Mouse (Mus musculus) heart, embryonic 13.5 days (tissue): ENCODE measurements around the gene Nos1. TPM values are rescaled to one million over a fixed set of nuclear protein-coding genes. Genes with fewer than 3 reads are reported as not detected.

Experiments
- ATAC-seq: fragments of 200-750 bp; cut with Nextera tagmentation; 2 replicates; pipeline ENCODE4 v1.8.0; 2017; ENCODE audit warnings: moderate TSS enrichment; ENCODE audit not compliant: insufficient number of reproducible peaks, low FRiP score, low TSS enrichment; ENCODE audit errors: extremely low read depth
- H3K27ac ChIP-seq: fragments of 300-500 bp; sonication (generic); replicated peaks from 2 replicates; pipeline ENCODE4 v1.5.1; 2015; ENCODE audit warnings: moderate library complexity, mild to moderate bottlenecking, inconsistent platforms
- H3K27me3 ChIP-seq: fragments of 300-500 bp; sonication (generic); replicated peaks from 2 replicates; pipeline ENCODE4 v1.6.1; 2015; ENCODE audit warnings: mild to moderate bottlenecking, inconsistent platforms
- H3K36me3 ChIP-seq: fragments of 300-500 bp; sonication (generic); 2 replicates; pipeline ENCODE4 v1.6.1; 2015; ENCODE audit warnings: mild to moderate bottlenecking, inconsistent platforms
- H3K4me1 ChIP-seq: fragments of 300-500 bp; sonication (generic); 2 replicates; pipeline ENCODE4 v1.6.1; 2015; ENCODE audit warnings: inconsistent platforms
- H3K4me2 ChIP-seq: fragments of 300-500 bp; sonication (generic); 2 replicates; pipeline ENCODE4 v1.6.1; 2015; ENCODE audit warnings: inconsistent platforms, mild to moderate bottlenecking, moderate library complexity
- H3K4me3 ChIP-seq: fragments of 300-500 bp; sonication (generic); 2 replicates; pipeline ENCODE4 v1.5.1; 2015; ENCODE audit warnings: moderate library complexity, mild to moderate bottlenecking, inconsistent platforms
- H3K9ac ChIP-seq: fragments of 300-500 bp; sonication (generic); 2 replicates; pipeline ENCODE4 v1.6.1; 2015; ENCODE audit warnings: inconsistent platforms, mild to moderate bottlenecking, moderate library complexity
- H3K9me3 ChIP-seq: fragments of 300-500 bp; sonication (generic); 2 replicates; pipeline ENCODE4 v1.6.1; 2016; ENCODE audit warnings: inconsistent platforms
- WGBS: fragments of 180-500 bp; shearing (Covaris S2); methylation state at CpG from one replicate; pipeline ENCODE4 v1.1.7; 2015; ENCODE audit warnings: mixed read lengths; 5-methylcytosine and 5-hydroxymethylcytosine counted together
- polyA plus RNA-seq: library from polyadenylated mRNA; unstranded; fragments of >200 nt; fragmentation: Nextera tagmentation; extraction: Ambion mirVana; gene quantifications from 2 replicates; pipeline ENCODE4 v1.2.1, GENCODE M21; 2015

Nos1 gene
- polyA plus RNA-seq, 1 experiment from 2014 or later = 0.04 TPM

DNA sequence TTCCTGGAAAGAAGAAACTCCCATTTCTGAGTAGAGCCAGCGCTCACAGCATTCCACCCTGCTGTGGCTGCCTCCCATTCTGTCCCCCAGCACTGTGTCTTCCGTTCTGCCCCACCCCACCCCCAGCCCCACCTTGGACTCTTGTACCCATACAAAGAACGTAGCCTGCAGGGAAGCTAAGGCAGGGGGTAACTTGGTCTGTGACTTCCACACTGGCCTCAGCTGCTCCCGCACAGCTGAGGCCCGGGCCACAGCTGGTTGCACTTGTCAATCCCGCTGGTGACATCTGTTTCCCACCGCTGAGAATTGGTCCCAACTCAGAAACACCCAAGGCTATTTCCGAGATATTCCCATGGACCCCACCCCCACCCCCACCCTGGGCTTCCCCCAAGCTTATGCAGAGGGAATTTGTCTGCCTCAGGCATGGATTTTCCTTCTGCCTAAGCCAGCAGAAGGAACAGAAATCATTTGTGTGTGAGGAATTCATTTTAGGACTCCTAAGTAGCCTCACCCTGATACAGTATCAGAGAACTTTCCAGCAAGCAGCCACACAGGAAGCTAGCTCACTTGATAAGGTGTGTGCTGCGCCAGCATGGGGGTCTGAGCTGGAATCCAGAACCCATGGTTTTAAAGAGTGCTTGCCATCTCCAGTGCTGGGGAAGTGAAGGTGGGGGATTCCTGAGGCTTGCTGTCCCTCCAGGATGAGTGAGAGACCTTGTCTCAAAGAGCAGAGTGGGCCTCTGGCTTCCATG lies 117.4 kb downstream of the Nos1 start:
- H3K36me3 ChIP-seq = no peaks in the 10 kb centered on the region
- no peak overlapping the region; the same call in 1 of the 2 replicates for H3K4me2 ChIP-seq
- ATAC-seq = no peak
- no peaks in the 10 kb centered on the region for H3K9me3 ChIP-seq
- no peak overlapping the region for H3K4me3 ChIP-seq
- H3K9ac ChIP-seq = no peak overlapping the region
- 10% methylated on average over 9 of the region's 9 CpGs for WGBS
- H3K27me3 ChIP-seq = peaks cover 22% of the 10 kb centered on the region
- peaks cover 15% of the 10 kb centered on the region for H3K4me1 ChIP-seq
- H3K27ac ChIP-seq = no peak overlapping the region

DNA sequence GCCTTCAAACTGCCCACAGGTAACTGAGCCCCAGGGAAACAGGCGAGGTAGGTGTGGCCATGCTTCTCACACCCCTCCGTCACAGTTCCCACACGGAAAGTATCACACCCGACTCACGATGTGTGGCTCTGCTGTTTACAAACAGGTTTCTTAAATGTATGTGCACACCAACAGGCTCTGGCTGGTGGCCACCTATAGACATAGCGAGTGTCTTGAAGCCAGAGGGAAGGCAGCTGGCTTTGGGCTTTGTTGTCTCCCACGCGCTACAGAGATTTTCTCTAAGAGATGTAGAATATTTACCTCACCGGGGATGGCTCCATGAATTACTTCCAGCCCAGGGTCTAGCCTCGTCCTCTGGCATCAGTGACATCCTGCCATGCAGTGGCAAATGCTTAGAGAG lies 118.5 kb downstream of the Nos1 start:
- Histone ChIP-seq H3K4me1 (peaks cover 15% of the 10 kb centered on the region), H3K27ac (no peak overlapping the region), H3K9me3 (no peaks in the 10 kb centered on the region), H3K36me3 (no peaks in the 10 kb centered on the region), H3K9ac (no peak overlapping the region), H3K27me3 (peaks cover 22% of the 10 kb centered on the region), H3K4me2 (no peak overlapping the region), H3K4me3 (no peak overlapping the region)
- no peak for ATAC-seq
- WGBS = 70% methylated on average over 10 of the region's 10 CpGs

DNA sequence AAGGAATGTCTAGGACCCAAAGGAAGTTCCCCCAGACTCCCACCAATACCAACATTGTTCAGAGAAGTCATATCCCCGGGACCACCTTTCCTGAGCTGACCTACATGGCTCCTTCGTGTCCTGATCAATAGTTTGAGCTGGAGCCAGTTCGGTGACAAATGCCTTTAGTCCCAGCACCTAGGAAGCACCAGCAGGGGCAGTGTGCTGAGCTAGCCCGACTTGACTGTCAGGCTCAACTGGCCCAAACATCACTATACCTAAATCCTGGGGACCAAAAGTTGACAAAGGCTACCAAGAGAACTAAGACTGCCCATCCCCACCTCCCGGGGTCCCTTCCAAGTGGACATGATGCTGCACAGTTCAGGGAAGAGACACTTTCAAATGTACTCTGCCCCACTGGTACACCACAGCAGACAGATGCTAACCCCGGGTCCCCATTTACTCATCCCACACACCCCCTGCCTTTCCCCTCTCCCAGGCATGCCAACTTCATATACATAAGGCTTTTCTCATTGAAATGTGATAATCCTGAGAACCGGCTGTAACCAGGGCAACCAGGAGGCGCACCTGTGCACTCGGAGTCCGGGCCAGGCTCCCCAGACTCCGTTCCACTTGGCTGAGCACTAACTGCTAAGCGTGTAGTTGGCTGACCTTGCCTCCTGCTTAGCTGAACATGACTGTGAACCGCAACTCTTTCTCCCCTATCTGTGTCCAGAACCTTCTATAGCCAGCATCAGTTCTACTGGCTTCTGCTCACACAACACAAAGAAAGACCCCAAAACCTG lies 120.3 kb downstream of the Nos1 start:
- no peaks in the 10 kb centered on the region for H3K36me3 ChIP-seq
- peaks cover 15% of the 10 kb centered on the region for H3K4me1 ChIP-seq
- H3K4me3 ChIP-seq = no peak overlapping the region
- 33% methylated on average over 13 of the region's 13 CpGs for WGBS
- H3K27ac ChIP-seq = no peak overlapping the region
- H3K27me3 ChIP-seq = peaks cover 22% of the 10 kb centered on the region
- H3K4me2 ChIP-seq = no peak overlapping the region
- H3K9me3 ChIP-seq = no peaks in the 10 kb centered on the region
- H3K9ac ChIP-seq = no peak overlapping the region
- no peak for ATAC-seq

DNA sequence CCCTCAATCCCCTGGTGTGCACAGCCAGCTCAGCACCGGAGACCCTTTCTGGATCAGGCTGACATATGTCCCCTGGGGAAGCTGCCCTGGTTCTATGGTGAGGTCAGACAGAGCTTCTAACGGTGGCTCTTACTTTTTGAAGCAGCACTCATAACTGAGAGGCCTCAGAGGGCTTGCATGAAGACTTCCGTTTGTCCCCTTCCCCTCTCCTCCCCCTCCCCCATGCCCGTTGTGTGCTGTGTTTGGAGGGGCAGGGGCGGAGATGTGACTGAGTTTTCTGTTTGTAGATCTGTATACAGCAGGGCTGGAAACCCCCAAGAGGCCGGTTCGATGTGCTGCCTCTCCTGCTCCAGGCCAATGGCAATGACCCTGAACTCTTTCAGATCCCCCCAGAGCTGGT lies 122.7 kb downstream of the Nos1 start:
- Histone ChIP-seq H3K4me2 (no peak overlapping the region), H3K9me3 (no peaks in the 10 kb centered on the region), H3K4me1 (peaks cover 2% of the 10 kb centered on the region), H3K27me3 (peaks cover 25% of the 10 kb centered on the region), H3K4me3 (no peak overlapping the region), H3K9ac (no peak overlapping the region), H3K27ac (no peak overlapping the region), H3K36me3 (no peaks in the 10 kb centered on the region)
- WGBS = 37% methylated on average over 7 of the region's 7 CpGs
- no peak; the same call in 1 of the 2 replicates for ATAC-seq

DNA sequence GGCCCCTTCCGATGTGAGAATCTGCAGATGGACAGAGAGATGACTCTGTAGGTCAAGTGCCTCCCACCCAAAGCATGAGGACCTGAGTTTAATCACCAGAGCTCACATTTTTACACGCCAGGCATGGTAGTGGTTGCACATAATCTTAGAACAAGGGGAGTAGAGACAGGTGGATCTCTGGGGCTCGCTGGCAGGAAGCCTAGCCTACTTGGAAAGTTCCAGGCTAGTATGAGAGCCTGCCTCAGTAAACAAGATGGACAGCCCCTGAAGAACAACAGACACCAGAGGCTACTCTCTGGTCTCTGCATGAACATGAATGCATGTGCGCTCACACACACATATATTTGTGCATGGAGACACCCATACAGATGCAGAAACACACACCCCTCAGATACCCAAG lies 124.9 kb downstream of the Nos1 start:
- H3K4me1 ChIP-seq = no peaks in the 10 kb centered on the region
- H3K27me3 ChIP-seq = peaks cover 13% of the 10 kb centered on the region
- no peak overlapping the region for H3K4me3 ChIP-seq
- H3K4me2 ChIP-seq = no peak overlapping the region
- no peaks in the 10 kb centered on the region for H3K9me3 ChIP-seq
- H3K36me3 ChIP-seq = no peaks in the 10 kb centered on the region
- no peak overlapping the region for H3K27ac ChIP-seq
- no peak overlapping the region for H3K9ac ChIP-seq
- ATAC-seq = no peak
- 74% methylated on average over 4 of the region's 4 CpGs for WGBS

DNA sequence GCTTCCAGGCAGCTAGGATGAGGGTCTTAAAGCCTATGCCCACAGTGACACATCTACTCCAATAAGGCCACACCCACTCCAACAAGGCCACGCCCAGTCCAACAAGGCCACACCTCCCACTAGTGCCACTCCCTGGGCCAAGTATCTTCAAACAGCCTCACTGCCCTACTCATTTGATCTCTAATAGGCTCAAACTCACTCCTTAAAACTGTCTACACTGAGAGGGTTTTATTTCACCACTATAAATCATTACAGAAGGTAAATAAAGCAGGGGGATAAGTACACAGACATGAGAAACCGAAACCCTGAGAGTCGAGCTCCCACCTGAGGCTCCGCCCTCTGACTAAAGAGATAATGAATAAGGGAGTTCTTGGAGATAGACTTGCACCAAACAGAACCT lies 128.7 kb downstream of the Nos1 start:
- Histone ChIP-seq H3K4me1 (no peaks in the 10 kb centered on the region), H3K4me2 (no peak overlapping the region), H3K9ac (no peak overlapping the region), H3K36me3 (no peaks in the 10 kb centered on the region), H3K9me3 (no peaks in the 10 kb centered on the region), H3K27ac (no peak overlapping the region), H3K27me3 (0 out of 2 replicates have a peak, but pooled peaks cover 3% of the 10 kb centered on the region), H3K4me3 (no peak overlapping the region)
- WGBS = 67% methylated on average over 4 of the region's 4 CpGs
- no peak for ATAC-seq

DNA sequence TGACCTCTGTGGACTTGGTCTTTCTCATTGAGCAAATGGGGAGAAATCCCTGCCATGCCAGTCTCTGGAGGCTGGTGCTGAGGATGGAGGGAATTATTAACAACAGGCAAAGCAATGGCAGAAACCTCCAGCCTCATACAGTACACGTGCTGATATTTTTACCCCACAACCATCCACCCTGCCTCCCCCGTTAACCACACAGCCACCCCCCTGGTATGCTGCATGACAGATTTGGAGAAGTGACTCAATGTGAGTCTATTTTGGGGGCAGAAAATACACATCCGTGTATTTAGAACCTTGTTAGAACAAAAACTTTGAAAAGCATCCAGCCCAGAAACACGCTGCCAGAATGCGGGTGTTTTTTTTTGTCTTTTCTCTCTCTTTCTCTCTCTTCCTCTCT lies 135.5 kb downstream of the Nos1 start:
- 78% methylated on average over 5 of the region's 5 CpGs for WGBS
- no peaks in the 10 kb centered on the region for H3K27me3 ChIP-seq

DNA sequence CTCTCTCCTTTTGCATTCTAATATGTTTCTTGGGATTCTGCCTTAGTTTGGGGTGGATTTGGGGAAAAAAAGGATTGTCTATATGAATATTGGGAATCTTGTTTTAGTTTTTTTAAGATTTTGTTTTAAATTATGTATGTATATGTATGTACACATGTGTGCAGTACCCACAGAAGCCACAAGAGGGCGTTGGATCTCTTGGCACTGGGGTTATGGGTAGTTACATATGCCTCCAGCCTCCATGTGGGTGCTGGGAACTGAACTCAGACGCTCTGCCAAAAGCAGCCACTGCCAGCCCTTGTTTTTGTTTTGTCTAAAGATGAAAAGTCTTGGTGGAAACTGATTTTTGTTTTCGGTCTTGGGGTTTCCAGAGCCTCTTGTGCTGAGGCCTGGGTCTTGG lies 136.1 kb downstream of the Nos1 start:
- Histone ChIP-seq H3K27me3 (no peaks in the 10 kb centered on the region), H3K9ac (no peak overlapping the region), H3K9me3 (no peaks in the 10 kb centered on the region), H3K36me3 (no peaks in the 10 kb centered on the region), H3K4me3 (no peak overlapping the region), H3K4me2 (no peak overlapping the region), H3K4me1 (no peaks in the 10 kb centered on the region), H3K27ac (no peak overlapping the region)
- ATAC-seq = no peak
- 56% methylated on average over 3 of the region's 3 CpGs for WGBS

More for the DNA sequence above, 135.5 kb downstream of the Nos1 start:
- no peak overlapping the region for H3K4me2 ChIP-seq
- no peaks in the 10 kb centered on the region for H3K4me1 ChIP-seq
- H3K36me3 ChIP-seq = no peaks in the 10 kb centered on the region
- H3K4me3 ChIP-seq = no peak overlapping the region
- H3K9me3 ChIP-seq = no peaks in the 10 kb centered on the region
- no peak overlapping the region for H3K9ac ChIP-seq
- ATAC-seq = no peak
- H3K27ac ChIP-seq = no peak overlapping the region

DNA sequence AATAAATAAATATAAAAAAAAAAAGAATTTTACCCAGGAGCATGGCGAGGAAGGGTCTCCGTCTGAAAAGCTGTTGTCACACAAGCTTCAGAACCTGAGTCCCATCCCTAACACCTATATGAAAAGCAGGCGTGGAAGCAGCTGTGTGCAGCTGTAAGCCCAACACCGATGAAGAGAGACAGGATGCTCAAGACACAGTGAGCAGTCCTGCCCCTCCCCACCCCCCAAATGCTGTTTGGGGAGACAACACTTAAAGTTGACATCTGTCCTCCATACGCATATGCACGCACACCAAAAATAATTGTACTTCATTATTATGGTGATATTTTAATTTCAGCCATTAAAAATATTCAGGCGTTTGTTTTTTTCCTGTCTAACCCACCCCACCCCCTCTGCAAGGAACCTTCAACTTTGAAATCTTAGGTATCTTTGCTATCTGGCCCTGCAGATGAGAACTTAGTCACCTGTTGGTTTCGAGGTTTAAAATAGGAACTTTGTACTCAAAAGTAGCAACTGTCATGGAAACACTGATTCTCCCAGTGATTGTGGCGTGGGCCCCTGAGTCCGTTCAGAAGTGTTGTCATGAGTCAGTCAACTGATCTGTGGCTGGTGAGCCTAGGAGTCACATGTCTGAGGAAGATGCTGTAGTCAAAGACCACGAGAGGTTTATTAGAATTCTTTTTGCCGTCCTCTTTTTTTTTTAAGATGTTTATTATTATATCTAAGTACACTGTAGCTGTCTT lies 141.1 kb downstream of the Nos1 start:
- no peak overlapping the region for H3K9ac ChIP-seq

DNA sequence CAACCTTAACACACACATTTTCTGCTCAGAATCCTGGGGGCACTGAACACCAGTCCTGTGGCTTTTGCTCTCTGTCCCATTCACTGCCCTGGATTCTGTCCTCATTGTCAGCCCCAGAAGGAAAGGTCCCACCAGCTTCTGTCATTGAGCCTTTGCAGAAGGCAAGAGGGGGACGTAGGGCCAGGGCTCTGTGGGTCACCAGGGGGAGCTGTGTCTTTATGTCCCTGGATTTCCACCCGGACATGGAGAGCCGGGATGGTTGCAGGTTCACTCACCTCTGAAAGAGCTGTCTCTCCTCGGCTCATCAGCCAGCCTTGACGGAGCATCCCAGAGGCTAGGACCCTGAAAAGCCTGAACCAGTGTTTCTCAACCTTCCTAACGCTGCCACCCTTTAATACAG lies 142.9 kb downstream of the Nos1 start:
- Histone ChIP-seq H3K36me3 (no peaks in the 10 kb centered on the region), H3K27me3 (peaks cover 20% of the 10 kb centered on the region), H3K4me1 (no peaks in the 10 kb centered on the region), H3K9me3 (no peaks in the 10 kb centered on the region), H3K27ac (no peak overlapping the region), H3K9ac (no peak overlapping the region), H3K4me3 (no peak overlapping the region), H3K4me2 (no peak overlapping the region)
- WGBS = 24% methylated on average over 6 of the region's 6 CpGs
- ATAC-seq = no peak

More for the DNA sequence above, 141.1 kb downstream of the Nos1 start:
- Histone ChIP-seq H3K4me1 (no peaks in the 10 kb centered on the region), H3K4me3 (no peak overlapping the region), H3K9me3 (no peaks in the 10 kb centered on the region), H3K27me3 (peaks cover 20% of the 10 kb centered on the region), H3K27ac (no peak overlapping the region), H3K36me3 (no peaks in the 10 kb centered on the region), H3K4me2 (no peak overlapping the region)
- no peak for ATAC-seq
- WGBS = 80% methylated on average over 12 of the region's 12 CpGs

DNA sequence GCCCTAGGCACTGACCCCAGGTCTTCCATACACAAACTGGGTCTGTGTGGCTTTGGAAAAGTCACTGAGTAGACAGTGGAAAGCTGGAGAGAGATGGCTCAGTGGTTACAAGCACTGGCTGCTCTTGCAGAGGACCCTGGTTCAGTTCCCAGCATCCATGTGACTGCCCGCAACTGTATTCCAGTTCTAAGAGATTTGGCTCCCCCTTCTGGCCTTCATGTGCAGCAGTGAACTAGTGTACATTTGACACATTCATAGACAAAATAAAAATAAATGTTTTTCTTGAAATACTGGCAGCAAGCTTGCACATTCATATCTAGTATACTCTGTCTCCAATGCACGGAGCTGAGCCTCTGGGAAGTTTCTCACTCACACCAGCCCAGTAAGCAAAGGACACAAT lies 147.7 kb downstream of the Nos1 start:
- Histone ChIP-seq H3K9me3 (no peaks in the 10 kb centered on the region), H3K36me3 (no peaks in the 10 kb centered on the region), H3K9ac (no peak overlapping the region), H3K4me2 (no peak overlapping the region), H3K27ac (no peak overlapping the region), H3K4me3 (no peak overlapping the region), H3K4me1 (no peaks in the 10 kb centered on the region), H3K27me3 (peaks cover 28% of the 10 kb centered on the region)
- ATAC-seq = no peak
- 83% methylated on average over 2 of the region's 2 CpGs for WGBS
